Mouse (Mus musculus): ENCODE results near the gene Pip4k2b. TPM values are rescaled to one million over a fixed set of nuclear protein-coding genes. Genes with fewer than 3 reads are reported as not detected.
A peak's percentile ranks its signal among the peaks of the same experiment; 100 is the strongest.

The Pip4k2b gene
- polyA plus RNA-seq, 1 experiment = 17.6 TPM

DNA sequence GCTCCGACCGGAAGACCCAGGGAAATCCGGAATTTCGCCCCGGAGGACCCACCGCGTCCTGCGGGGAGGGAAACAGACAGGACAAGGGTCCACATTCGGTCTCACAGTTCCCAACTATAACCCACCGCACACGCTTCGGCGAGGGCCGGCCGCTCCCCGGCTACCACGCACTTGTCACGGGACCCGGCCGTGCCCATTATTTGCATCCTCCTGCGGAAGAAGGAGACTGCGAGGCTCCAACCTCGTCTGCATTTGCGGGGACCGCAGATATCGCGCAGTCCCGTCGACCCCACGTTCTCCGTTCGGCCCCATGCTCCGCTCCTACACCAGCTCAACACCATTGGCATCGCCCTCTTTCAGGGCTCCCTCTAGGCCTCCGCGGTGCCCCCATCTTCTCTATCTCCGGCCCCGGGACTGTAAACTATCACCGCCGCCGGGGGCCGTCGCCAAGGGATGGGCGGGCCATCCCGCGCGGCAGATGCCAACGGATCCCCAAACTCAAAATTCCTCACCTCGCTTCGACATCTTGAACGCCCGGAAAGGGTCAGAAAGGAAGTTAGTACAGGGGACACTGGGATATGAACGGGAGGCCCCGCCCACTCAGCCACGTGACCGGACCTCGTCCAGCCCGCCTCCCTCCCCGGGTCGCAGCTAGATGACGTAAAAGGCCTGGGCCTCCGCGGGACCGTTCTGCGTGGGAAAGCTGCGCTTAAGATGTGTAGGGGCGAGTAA is 37.5 kb upstream of the Pip4k2b start, which contains the start of gene Rpl23:
Gene Rpl23, minus strand, starts transcription at position 606 of the 732 bp plus-strand sequence.
- TF ChIP-seq CTCF (IDR thresholded peaks at IDR 0.05; ENCODE audit: extremely low read depth, insufficient read depth, insufficient read length, insufficient replicate concordance) = no peak
- peak; percentile 79; the same call in 1 of the 2 replicates for TF ChIP-seq POLR2A (IDR thresholded peaks at IDR 0.05; ENCODE audit: low read depth, low read length)
- peak; percentile 93 to 99 for DNase-seq (ENCODE audit: low read depth in 1 of 2, low spot score in 2 of 2)
- WGBS = under 1% methylated on average over 67 of the region's 67 CpGs
- Histone ChIP-seq H3K27ac (ENCODE audit: insufficient read depth, low read length) (peak within 1 kb of the TSS; percentile 81), H3K4me3 (ENCODE audit: extremely low read depth, insufficient read depth, insufficient read length) (peak within 1 kb of the TSS; percentile 90), H3K4me1 (ENCODE audit: control insufficient read depth, insufficient read depth, insufficient read length) (peaks cover 7% of the 10 kb centered on the region; the same call in 1 of the 2 replicates), H3K27me3 (ENCODE audit: control insufficient read depth, insufficient read depth, low read length) (no peaks in the 10 kb centered on the region), H3K36me3 (ENCODE audit: control insufficient read depth, insufficient read depth, low read length) (peaks cover 25% of the 10 kb centered on the region)

DNA sequence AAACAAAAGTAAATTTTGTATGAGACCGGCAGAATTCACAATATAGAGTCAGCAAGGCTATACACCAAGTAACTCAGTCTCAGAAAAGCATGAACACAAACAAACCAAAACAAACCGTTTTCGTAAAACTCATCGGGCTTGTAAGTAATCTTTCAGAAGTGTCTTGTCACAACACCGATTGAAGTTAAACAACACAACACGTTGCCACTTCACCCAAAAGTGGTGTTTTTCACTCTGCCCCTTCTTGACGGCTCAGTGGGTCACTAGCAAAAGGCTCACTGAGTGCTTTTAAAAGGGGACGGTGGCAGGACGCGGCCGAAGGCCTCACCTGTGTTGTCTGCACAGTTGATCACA is 37.0 kb upstream of the Pip4k2b start:
- 1% methylated on average over 11 of the region's 11 CpGs for WGBS
- Histone ChIP-seq H3K4me3 (ENCODE audit: extremely low read depth, insufficient read depth, insufficient read length) (peak overlapping the region; percentile 90), H3K36me3 (ENCODE audit: control insufficient read depth, insufficient read depth, low read length) (peaks cover 30% of the 10 kb centered on the region), H3K27me3 (ENCODE audit: control insufficient read depth, insufficient read depth, low read length) (no peaks in the 10 kb centered on the region), H3K4me1 (ENCODE audit: control insufficient read depth, insufficient read depth, insufficient read length) (peaks cover 7% of the 10 kb centered on the region; the same call in 1 of the 2 replicates), H3K27ac (ENCODE audit: insufficient read depth, low read length) (peak overlapping the region; percentile 81)
- TF ChIP-seq POLR2A (IDR thresholded peaks at IDR 0.05; ENCODE audit: low read depth, low read length) = no peak
- TF ChIP-seq CTCF (IDR thresholded peaks at IDR 0.05; ENCODE audit: extremely low read depth, insufficient read depth, insufficient read length, insufficient replicate concordance) = no peak
- no peak for DNase-seq (ENCODE audit: low read depth in 1 of 2, low spot score in 2 of 2)

DNA sequence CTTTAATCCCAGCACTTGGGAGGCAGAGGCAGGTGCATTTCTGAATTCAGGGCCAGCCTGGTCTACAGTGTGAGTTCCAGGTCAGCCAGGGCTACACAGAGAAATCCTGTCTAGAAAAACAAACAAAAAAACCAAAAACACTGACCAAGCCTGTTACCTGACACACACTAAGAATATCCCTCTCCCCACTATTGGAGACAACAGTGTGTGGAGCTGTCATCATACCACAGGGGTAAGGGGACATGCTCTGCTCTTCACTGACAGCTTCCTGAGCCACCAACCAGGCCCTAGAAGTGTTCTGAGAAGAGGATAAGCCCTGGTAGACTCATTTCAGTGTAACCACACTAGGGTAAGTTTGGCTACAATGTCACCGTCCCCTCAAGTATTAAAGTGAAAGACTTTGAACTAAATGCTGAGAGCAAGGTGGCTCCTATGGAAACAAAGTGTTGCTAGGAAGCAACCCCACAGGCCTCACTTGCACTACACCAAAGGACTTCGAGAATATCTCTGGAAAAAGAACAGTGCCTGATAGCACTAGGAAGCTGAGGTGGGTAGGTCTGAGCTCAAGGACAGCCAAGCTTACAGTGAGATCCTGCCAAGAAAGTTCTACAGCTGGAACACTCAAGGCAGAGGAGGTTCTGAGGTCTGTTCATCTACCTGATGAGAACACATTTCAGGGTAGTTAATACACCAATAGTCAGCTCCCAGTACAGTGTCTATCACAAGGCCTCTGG is 35.6 kb upstream of the Pip4k2b start:
- peaks cover 7% of the 10 kb centered on the region; the same call in 1 of the 2 replicates for H3K4me1 ChIP-seq (ENCODE audit: control insufficient read depth, insufficient read depth, insufficient read length)
- H3K4me3 ChIP-seq (ENCODE audit: extremely low read depth, insufficient read depth, insufficient read length) = no peak overlapping the region
- TF ChIP-seq POLR2A (IDR thresholded peaks at IDR 0.05; ENCODE audit: low read depth, low read length) (no peak), CTCF (IDR thresholded peaks at IDR 0.05; ENCODE audit: extremely low read depth, insufficient read depth, insufficient read length, insufficient replicate concordance) (no peak)
- DNase-seq (ENCODE audit: low read depth in 1 of 2, low spot score in 2 of 2) = no peak
- WGBS = 52% methylated on average over 2 of the region's 2 CpGs
- H3K27me3 ChIP-seq (ENCODE audit: control insufficient read depth, insufficient read depth, low read length) = no peaks in the 10 kb centered on the region
- peaks cover 34% of the 10 kb centered on the region for H3K36me3 ChIP-seq (ENCODE audit: control insufficient read depth, insufficient read depth, low read length)
- no peak overlapping the region for H3K27ac ChIP-seq (ENCODE audit: insufficient read depth, low read length)

DNA sequence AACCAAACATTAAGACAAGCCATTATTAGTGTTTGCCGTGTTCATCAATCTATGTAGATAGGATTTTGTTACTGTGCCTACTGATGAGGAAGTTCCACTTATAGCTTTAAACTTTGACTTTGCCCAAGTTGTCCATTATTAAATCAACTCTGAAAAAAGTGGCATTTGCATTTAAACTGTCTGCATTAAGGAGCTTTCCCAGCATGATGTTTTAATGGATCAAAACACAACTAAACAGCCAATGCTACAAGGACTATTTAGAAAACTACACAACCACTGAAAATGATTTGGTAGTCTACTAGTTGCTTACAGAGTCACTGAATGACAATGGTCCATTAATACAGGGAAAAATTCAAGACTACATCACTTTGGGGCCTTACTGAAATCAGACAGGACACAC is 34.4 kb upstream of the Pip4k2b start:
- no peak for DNase-seq (ENCODE audit: low read depth in 1 of 2, low spot score in 2 of 2)
- Histone ChIP-seq H3K4me3 (ENCODE audit: extremely low read depth, insufficient read depth, insufficient read length) (no peak overlapping the region), H3K4me1 (ENCODE audit: control insufficient read depth, insufficient read depth, insufficient read length) (peaks cover 7% of the 10 kb centered on the region; the same call in 1 of the 2 replicates), H3K36me3 (ENCODE audit: control insufficient read depth, insufficient read depth, low read length) (peaks cover 34% of the 10 kb centered on the region), H3K27me3 (ENCODE audit: control insufficient read depth, insufficient read depth, low read length) (no peaks in the 10 kb centered on the region), H3K27ac (ENCODE audit: insufficient read depth, low read length) (no peak overlapping the region)
- TF ChIP-seq POLR2A (IDR thresholded peaks at IDR 0.05; ENCODE audit: low read depth, low read length) = no peak
- TF ChIP-seq CTCF (IDR thresholded peaks at IDR 0.05; ENCODE audit: extremely low read depth, insufficient read depth, insufficient read length, insufficient replicate concordance) = no peak
- 83% methylated on average over 1 of the region's 1 CpGs for WGBS

DNA sequence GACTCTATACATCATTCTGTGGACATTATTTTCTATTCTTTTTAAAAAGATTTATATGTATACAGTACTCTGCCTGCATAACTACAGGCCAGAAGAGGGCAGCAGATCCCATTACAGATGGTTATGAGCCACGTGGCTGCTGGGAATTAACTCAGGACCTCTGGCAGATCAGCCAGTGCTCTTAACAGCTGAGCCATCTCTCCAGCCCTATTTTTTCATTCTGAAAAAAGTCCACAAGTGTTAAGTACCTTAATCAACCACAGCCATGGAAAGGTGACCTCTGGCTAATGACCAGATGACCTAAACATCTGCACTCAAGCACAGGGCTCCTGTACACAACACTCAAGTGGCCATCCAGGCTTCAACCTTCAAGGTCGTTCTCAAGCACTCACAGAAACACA is 32.6 kb upstream of the Pip4k2b start:
- H3K4me1 ChIP-seq (ENCODE audit: control insufficient read depth, insufficient read depth, insufficient read length) = peaks cover 7% of the 10 kb centered on the region; the same call in 1 of the 2 replicates
- DNase-seq (ENCODE audit: low read depth in 1 of 2, low spot score in 2 of 2) = no peak
- no peaks in the 10 kb centered on the region for H3K27me3 ChIP-seq (ENCODE audit: control insufficient read depth, insufficient read depth, low read length)
- H3K4me3 ChIP-seq (ENCODE audit: extremely low read depth, insufficient read depth, insufficient read length) = no peak overlapping the region
- H3K36me3 ChIP-seq (ENCODE audit: control insufficient read depth, insufficient read depth, low read length) = peaks cover 34% of the 10 kb centered on the region
- no peak overlapping the region for H3K27ac ChIP-seq (ENCODE audit: insufficient read depth, low read length)
- WGBS = 61% methylated on average over 2 of the region's 2 CpGs
- TF ChIP-seq POLR2A (IDR thresholded peaks at IDR 0.05; ENCODE audit: low read depth, low read length) (no peak), CTCF (IDR thresholded peaks at IDR 0.05; ENCODE audit: extremely low read depth, insufficient read depth, insufficient read length, insufficient replicate concordance) (peak; percentile 7; the same call in 1 of the 2 replicates)

DNA sequence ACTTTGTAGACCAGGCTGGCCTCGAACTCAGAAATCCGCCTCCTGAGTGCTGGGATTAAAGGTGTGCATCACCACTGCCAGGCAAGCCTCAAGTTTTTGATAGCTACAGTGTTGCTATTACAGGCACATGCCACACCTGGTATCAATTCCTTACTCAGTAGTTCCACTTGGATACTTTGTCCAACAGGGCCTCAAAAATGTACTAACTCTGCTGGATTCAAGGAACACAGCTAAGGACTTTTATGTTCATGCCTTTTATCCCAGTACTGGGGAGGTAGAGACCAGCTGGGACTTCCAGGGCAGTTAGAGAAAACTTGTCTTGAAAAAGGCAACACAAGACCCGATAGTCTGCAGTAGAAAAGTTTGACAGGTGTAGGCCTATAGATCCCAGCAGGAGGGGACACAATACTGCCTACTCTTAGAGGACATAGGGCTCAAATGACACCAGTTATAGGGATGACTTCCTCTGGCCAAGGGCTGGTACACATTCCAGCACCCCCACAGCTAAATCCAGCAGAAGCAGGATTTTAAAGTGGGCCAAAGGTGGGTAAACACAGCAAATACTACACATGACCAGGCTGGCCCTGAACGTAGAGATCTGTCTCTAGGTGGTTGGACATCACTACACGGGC is 32.1 kb upstream of the Pip4k2b start:
- TF ChIP-seq POLR2A (IDR thresholded peaks at IDR 0.05; ENCODE audit: low read depth, low read length) (no peak), CTCF (IDR thresholded peaks at IDR 0.05; ENCODE audit: extremely low read depth, insufficient read depth, insufficient read length, insufficient replicate concordance) (no peak)
- DNase-seq (ENCODE audit: low read depth in 1 of 2, low spot score in 2 of 2) = no peak
- Histone ChIP-seq H3K27ac (ENCODE audit: insufficient read depth, low read length) (no peak overlapping the region), H3K36me3 (ENCODE audit: control insufficient read depth, insufficient read depth, low read length) (peaks cover 34% of the 10 kb centered on the region), H3K4me3 (ENCODE audit: extremely low read depth, insufficient read depth, insufficient read length) (no peak overlapping the region), H3K27me3 (ENCODE audit: control insufficient read depth, insufficient read depth, low read length) (no peaks in the 10 kb centered on the region), H3K4me1 (ENCODE audit: control insufficient read depth, insufficient read depth, insufficient read length) (peaks cover 7% of the 10 kb centered on the region; the same call in 1 of the 2 replicates)
- WGBS = 92% methylated on average over 5 of the region's 5 CpGs
